Comparison of ENCODE assay signal across 34 mouse cellular contexts in the genomic region with DNA sequence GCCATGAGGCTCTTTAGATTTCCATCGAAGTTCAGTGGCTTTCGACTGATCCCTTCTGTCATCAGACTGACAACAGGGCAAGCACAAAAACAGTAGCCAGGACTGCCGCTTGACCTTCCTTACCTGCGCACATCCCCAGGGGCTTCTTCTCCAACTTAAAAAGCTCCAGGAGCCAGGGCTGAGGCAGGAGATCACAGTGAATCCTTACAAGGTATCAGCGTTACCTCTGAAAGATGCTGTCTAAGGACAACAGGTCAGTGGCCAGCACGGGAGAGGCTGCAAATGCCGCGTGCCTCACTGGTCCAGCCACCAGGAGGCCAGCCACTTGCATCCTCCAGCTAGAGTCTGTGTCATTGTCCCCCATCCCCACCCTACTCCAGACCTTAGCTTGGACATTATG.
"Had no signal": no experiment of that assay in that cellular context is flagged by ENCODE, and none has a peak within 500 bp of the region (broad histone marks: within the 10 kb centered on the region; RNA-seq: fewer than 3 reads in every experiment).

No protein-coding gene starts in this region.

- H3K9ac ChIP-seq: heart, embryonic 12.5 days; heart, embryonic 13.5 days; heart, embryonic 15.5 days; hindbrain, embryonic 12.5 days; hindbrain, embryonic 13.5 days; hindbrain, embryonic 14.5 days; hindbrain, embryonic 15.5 days; intestine, embryonic 15.5 days; kidney, embryonic 15.5 days had no signal

- H3K36me3 ChIP-seq: heart, embryonic 10.5 days; heart, embryonic 12.5 days; heart, embryonic 13.5 days; heart, embryonic 15.5 days; hindbrain, embryonic 10.5 days; hindbrain, embryonic 12.5 days; hindbrain, embryonic 13.5 days; hindbrain, embryonic 15.5 days; intestine, embryonic 15.5 days; kidney, embryonic 15.5 days had no signal

- H3K4me3 ChIP-seq: heart, embryonic 10.5 days; heart, embryonic 12.5 days; heart, embryonic 13.5 days; heart, embryonic 15.5 days; hindbrain, embryonic 10.5 days; hindbrain, embryonic 12.5 days; hindbrain, embryonic 13.5 days; hindbrain, embryonic 15.5 days; intestine, embryonic 15.5 days; kidney, embryonic 15.5 days; layer of hippocampus, adult 2 months had no signal

- DNase-seq: heart, postnatal 10 days; heart, postnatal 14 days; heart, postnatal 4 days; kidney, adult 11 months; kidney, adult 18-20 months; kidney, adult 2 months; kidney, adult 8-10 months; kidney, adult 9 months; kidney, postnatal 10 days; kidney, postnatal 14 days; kidney, postnatal 25 days; kidney, postnatal 36 days; kidney, postnatal 4 days; layer of hippocampus, adult 9-11 months; layer of hippocampus, postnatal 36 days had no signal

- H3K4me1 ChIP-seq: heart, embryonic 10.5 days had no signal

- H3K9me3 ChIP-seq: heart, embryonic 10.5 days; heart, embryonic 12.5 days; heart, embryonic 13.5 days; heart, embryonic 15.5 days; hindbrain, embryonic 10.5 days; hindbrain, embryonic 12.5 days; hindbrain, embryonic 13.5 days; hindbrain, embryonic 15.5 days; intestine, embryonic 15.5 days; kidney, embryonic 15.5 days had no signal

- H3K4me2 ChIP-seq: heart, embryonic 11.5 days; heart, embryonic 12.5 days; heart, embryonic 13.5 days; heart, embryonic 15.5 days; hindbrain, embryonic 12.5 days; hindbrain, embryonic 13.5 days; hindbrain, embryonic 14.5 days; hindbrain, embryonic 15.5 days; intestine, embryonic 15.5 days; kidney, embryonic 15.5 days had no signal

- H3K27ac ChIP-seq: heart, embryonic 10.5 days; heart, embryonic 13.5 days; heart, embryonic 15.5 days; hindbrain, embryonic 10.5 days; hindbrain, embryonic 12.5 days; hindbrain, embryonic 13.5 days; hindbrain, embryonic 14.5 days; hindbrain, embryonic 15.5 days; hindbrain, postnatal 0 days; intestine, embryonic 15.5 days; kidney, embryonic 15.5 days; kidney, postnatal 0 days; layer of hippocampus, adult 2 months had no signal

- ATAC-seq: hindbrain, embryonic 16.5 days; hindbrain, postnatal 0 days; inflammation-experienced regulatory T-cells, adult 6 months; intestine, embryonic 15.5 days; intestine, embryonic 16.5 days; intestine, postnatal 0 days had no signal

- H3K27me3 ChIP-seq: hindbrain, embryonic 12.5 days; hindbrain, embryonic 15.5 days; intestine, embryonic 15.5 days; kidney, embryonic 15.5 days had no signal
